ENCODE assay signal across 16 mouse cellular contexts in genomic region chr2:158133050-158133449, GRCm38 (mm10). TPM values are rescaled to one million over a fixed set of nuclear protein-coding genes. Genes with fewer than 3 reads are reported as not detected.
DNase-seq lines count a peak whose midpoint lies in the region; ATAC-seq and TF ChIP-seq lines count a peak whose summit lies in the region.
"Had no signal": no experiment of that assay in that cellular context is flagged by ENCODE, and none has a peak within 500 bp of the region (broad histone marks: within the 10 kb centered on the region; RNA-seq: fewer than 3 reads in every experiment).

No protein-coding gene starts in this region.

- H3K27me3 ChIP-seq in liver, embryonic 12.5 days (replicated peaks): no peaks in the 10 kb centered on the region
- no peaks in the 10 kb centered on the region for H3K27me3 ChIP-seq in liver, embryonic 11.5 days (replicated peaks; ENCODE audit: control insufficient read depth, insufficient read depth, low read length)
- H3K27me3 ChIP-seq in megakaryocyte, embryonic 14.5 days (replicated peaks): peaks cover 92% of the 10 kb centered on the region
- H3K27me3 ChIP-seq in cerebellum, adult 2 months (ENCODE audit: control insufficient read depth, insufficient read depth, low read length): no peaks in the 10 kb centered on the region
- H3K27me3 ChIP-seq: embryonic facial prominence, embryonic 13.5 days; forebrain, embryonic 13.5 days; kidney, embryonic 15.5 days; liver, embryonic 15.5 days had no signal

- 0 out of 2 replicates have a peak, but pooled peaks have one; percentile 6 for ATAC-seq in liver, embryonic 12.5 days
- ATAC-seq in liver, embryonic 11.5 days (replicated peaks; ENCODE audit: low FRiP score): no peak
- ATAC-seq: forebrain, embryonic 13.5 days had no signal

- no peak overlapping the region for H3K9ac ChIP-seq in liver, embryonic 12.5 days
- H3K9ac ChIP-seq in liver, embryonic 11.5 days (ENCODE audit: low read depth, low read length): no peak overlapping the region
- H3K9ac ChIP-seq: embryonic facial prominence, embryonic 13.5 days; forebrain, embryonic 13.5 days; hindbrain, embryonic 14.5 days; kidney, embryonic 15.5 days; liver, embryonic 15.5 days had no signal

- 39% methylated on average over 6 of the region's 6 CpGs for WGBS in liver, embryonic 12.5 days (ENCODE audit: insufficient replicate concordance)
- 35% methylated on average over 6 of the region's 6 CpGs for WGBS in liver, embryonic 11.5 days
- 92% methylated on average over 6 of the region's 6 CpGs for WGBS in cerebellum, adult 2 months

- H3K27ac ChIP-seq in liver, embryonic 12.5 days: no peak overlapping the region
- no peak overlapping the region for H3K27ac ChIP-seq in liver, embryonic 11.5 days (ENCODE audit: low read depth, low read length)
- H3K27ac ChIP-seq in bone marrow macrophage, adult 2 months (ENCODE audit: insufficient read depth, low read depth, low read length): peak overlapping the region; percentile 56
- no peak overlapping the region for H3K27ac ChIP-seq in cerebellum, adult 2 months (ENCODE audit: insufficient read depth, low read length)
- H3K27ac ChIP-seq: embryonic facial prominence, embryonic 13.5 days; forebrain, embryonic 13.5 days; hindbrain, embryonic 14.5 days; kidney, embryonic 15.5 days; left cerebral cortex, adult 2 months; liver, embryonic 15.5 days had no signal

- TF ChIP-seq CTCF in bone marrow macrophage, adult 2 months (IDR thresholded peaks at IDR 0.05; ENCODE audit: low read depth, low read length): no peak
- TF ChIP-seq CTCF in cerebellum, adult 2 months (IDR thresholded peaks at IDR 0.05; ENCODE audit: borderline replicate concordance, insufficient read depth, low read depth, low read length): no peak

- no peak for DNase-seq in liver, embryonic 11.5 days (ENCODE audit: low spot score)
- peak; percentile 55 for DNase-seq in CD4-positive, CD25-positive, alpha-beta regulatory T cell, adult 2 months (ENCODE audit: low read depth, low spot score)
- DNase-seq in cerebellum, adult 2 months: no peak
- no peak for DNase-seq in kidney, adult 8-10 months
- DNase-seq in urinary bladder, postnatal 36 days (ENCODE audit: low spot score in 2 of 2): no peak
- DNase-seq: cerebellum, adult 11-12 months had no signal

- H3K4me1 ChIP-seq in liver, embryonic 12.5 days: peaks cover 54% of the 10 kb centered on the region
- H3K4me1 ChIP-seq in liver, embryonic 11.5 days (replicated peaks; ENCODE audit: control insufficient read depth, insufficient read depth, low read length): peaks cover 10% of the 10 kb centered on the region; the same call in 1 of the 2 replicates
- peaks cover 67% of the 10 kb centered on the region for H3K4me1 ChIP-seq in bone marrow macrophage, adult 2 months (ENCODE audit: control insufficient read depth, insufficient read depth, low read length)
- H3K4me1 ChIP-seq in megakaryocyte, embryonic 14.5 days: peaks cover 51% of the 10 kb centered on the region
- H3K4me1 ChIP-seq in cerebellum, adult 2 months (ENCODE audit: control insufficient read depth, insufficient read depth, low read length): peaks cover 21% of the 10 kb centered on the region

- H3K4me3 ChIP-seq in liver, embryonic 12.5 days: no peak overlapping the region
- H3K4me3 ChIP-seq in liver, embryonic 11.5 days (ENCODE audit: low read depth, low read length): no peak overlapping the region
- H3K4me3 ChIP-seq in bone marrow macrophage, adult 2 months (ENCODE audit: insufficient read depth, low read length): no peak overlapping the region
- peak overlapping the region; percentile 1 for H3K4me3 ChIP-seq in megakaryocyte, embryonic 14.5 days (replicated peaks)
- no peak overlapping the region for H3K4me3 ChIP-seq in cerebellum, adult 2 months (replicated peaks; ENCODE audit: insufficient read depth, low read depth, low read length)
- H3K4me3 ChIP-seq: embryonic facial prominence, embryonic 13.5 days; forebrain, embryonic 13.5 days; kidney, embryonic 15.5 days; left cerebral cortex, adult 2 months; liver, embryonic 15.5 days had no signal

- no peaks in the 10 kb centered on the region for H3K9me3 ChIP-seq in liver, embryonic 12.5 days (replicated peaks)
- no peaks in the 10 kb centered on the region for H3K9me3 ChIP-seq in liver, embryonic 11.5 days (ENCODE audit: control insufficient read depth, low read length)
- H3K9me3 ChIP-seq in megakaryocyte, embryonic 14.5 days: no peaks in the 10 kb centered on the region
- H3K9me3 ChIP-seq: embryonic facial prominence, embryonic 13.5 days; forebrain, embryonic 13.5 days; G1E; kidney, embryonic 15.5 days; liver, embryonic 15.5 days had no signal

- TF ChIP-seq POLR2A in bone marrow macrophage, adult 2 months (IDR thresholded peaks at IDR 0.05; ENCODE audit: borderline replicate concordance, low read depth, low read length): no peak
- TF ChIP-seq POLR2A in cerebellum, adult 2 months (IDR thresholded peaks at IDR 0.05; ENCODE audit: borderline replicate concordance, insufficient read depth, low read length): no peak

- H3K4me2 ChIP-seq in liver, embryonic 12.5 days: no peak overlapping the region
- H3K4me2 ChIP-seq in liver, embryonic 11.5 days: no peak overlapping the region
- H3K4me2 ChIP-seq: embryonic facial prominence, embryonic 13.5 days; forebrain, embryonic 13.5 days; hindbrain, embryonic 14.5 days; kidney, embryonic 15.5 days; liver, embryonic 15.5 days had no signal

- peaks cover 98% of the 10 kb centered on the region for H3K36me3 ChIP-seq in liver, embryonic 12.5 days
- peaks cover 23% of the 10 kb centered on the region for H3K36me3 ChIP-seq in liver, embryonic 11.5 days (ENCODE audit: control insufficient read depth, insufficient read depth, low read length)
- H3K36me3 ChIP-seq in megakaryocyte, embryonic 14.5 days (replicated peaks; ENCODE audit: low read length): peaks cover 4% of the 10 kb centered on the region
- H3K36me3 ChIP-seq: embryonic facial prominence, embryonic 13.5 days had no signal

RNA-seq across cellular contexts. Expression of gene Tgm2, which starts 13.2 kb away (rescaled TPM):
- polyA plus RNA-seq in liver, embryonic 12.5 days (2016; fragmentation: Nextera tagmentation; extraction: Ambion mirVana): 69.4 and 69.9 TPM in 2 replicates
- 49.5 and 49.7 TPM in 2 replicates for polyA plus RNA-seq in liver, embryonic 11.5 days (2014; fragmentation: Nextera tagmentation; extraction: Ambion mirVana)
- polyA plus RNA-seq in bone marrow macrophage, adult 2 months (2012; ENCODE audit: insufficient read depth, insufficient read length, missing spikeins): 13.2 and 14.6 TPM in 2 replicates
- 5.6 TPM in 1 of 2 replicates, not detected in the other for polyA plus RNA-seq in megakaryocyte, embryonic 14.5 days (2012; ENCODE audit: insufficient read depth, low replicate concordance)
- polyA plus RNA-seq in cerebellum, adult 2 months (2012; rRNA removed): 7.8 TPM in 2 replicates
